Mouse (Mus musculus) macrophage (primary cell): ENCODE measurements around the gene Gm29644. TPM values are rescaled to one million over a fixed set of nuclear protein-coding genes. Genes with fewer than 3 reads are reported as not detected.
"Not testable (repeated sequence)": the region's sequence is repeated elsewhere in the genome, so short reads cannot be mapped to it uniquely, and the experiment has no call there.

ENCODE experiments used
- H3K27ac ChIP-seq: fragments of 350-480 bp; formaldehyde crosslinking; 2 replicates; pipeline ENCODE4 v1.9.0; 2021
- H3K36me3 ChIP-seq: fragments of 350-480 bp; formaldehyde crosslinking; 2 replicates; pipeline ENCODE4 v1.9.0; 2021; ENCODE audit errors: inconsistent target
- H3K4me3 ChIP-seq: fragments of 350-480 bp; formaldehyde crosslinking; 2 replicates; pipeline ENCODE4 v1.9.0; 2021; ENCODE audit errors: inconsistent target
- H3K79me2 ChIP-seq: fragments of 350-480 bp; formaldehyde crosslinking; 2 replicates; pipeline ENCODE4 v1.9.0; 2021; ENCODE audit errors: inconsistent target
- WGBS: methylation state at CpG from one replicate; pipeline ENCODE4 v1.1.7; 2026; ENCODE audit warnings: inconsistent platforms; ENCODE audit not compliant: missing documents; 5-methylcytosine and 5-hydroxymethylcytosine counted together
- polyA plus RNA-seq: library from polyadenylated mRNA; stranded (reverse); fragments of 250-400 nt; gene quantifications from 3 replicates; pipeline ENCODE4 v1.2.4, GENCODE M21; 2018; ENCODE audit warnings: inconsistent platforms
- total RNA-seq, 78 experiments: library from RNA; depleted of rRNA; stranded (reverse); fragments of 250-400 nt; gene quantifications; 1 replicate in 9 of 78; 2 replicates in 24 of 78; 3 replicates in 43 of 78; 4 replicates in 2 of 78; pipeline ENCODE4 v1.2.4; 2018; ENCODE audit warnings: inconsistent platforms in 56 of 78

Gene Gm29644
- not detected for total RNA-seq (2018; cell fraction: chromatin; rRNA removed)
- not detected for total RNA-seq (2018; cell fraction: cytosol; rRNA removed)
- total RNA-seq (2018; cell fraction: nucleus; rRNA removed): not detected
- not detected in 3 replicates for polyA plus RNA-seq

GRCm38 (mm10) chrY:70303187-70303586 is at the start of gene Gm29644, which contains the start of gene Gm29423:
Gene Gm29644 (minus strand): TSS chrY:70303343.
Gene Gm29423 (minus strand): TSS chrY:70303287.
- H3K36me3 ChIP-seq, H3K27ac ChIP-seq, H3K79me2 ChIP-seq, H3K4me3 ChIP-seq: not testable (repeated sequence)
- WGBS: no CpG with 5 or more reads among the region's 2 CpGs

DNA sequence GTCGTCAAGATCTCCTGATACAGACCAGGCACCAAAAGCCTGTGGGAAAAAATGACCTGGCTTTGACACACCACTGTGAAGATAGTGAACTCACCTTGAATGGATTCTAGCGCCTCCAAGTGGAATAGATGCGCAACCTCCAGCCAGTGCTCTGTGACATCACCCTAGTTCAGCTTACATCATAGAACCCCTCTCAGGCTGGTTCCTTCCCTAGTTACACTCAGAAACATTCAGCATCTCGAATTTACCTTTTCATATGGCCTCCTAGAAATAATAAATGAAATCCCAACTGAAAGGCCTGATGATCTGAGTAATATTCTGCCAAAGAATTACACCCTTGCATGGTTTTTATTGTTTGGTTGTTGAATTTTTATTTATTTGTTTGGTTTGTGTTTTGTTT is 29.6 kb downstream of the Gm29644 start, which contains the start of gene Gm21118:
Gene Gm21118 (minus strand): TSS at position 101 of the 400 bp plus-strand sequence.
- not testable (repeated sequence) for H3K36me3 ChIP-seq, H3K27ac ChIP-seq, H3K4me3 ChIP-seq, H3K79me2 ChIP-seq
- WGBS: no CpG with 5 or more reads among the region's 4 CpGs

Other genes with a start within 250 kb of the Gm29644 start
- not detected in 3 replicates for gene Gm21118, start 29.7 kb downstream of the Gm29644 start, polyA plus RNA-seq
- not detected in 3 replicates for gene Gm29423, start 56 bp downstream of the Gm29644 start, polyA plus RNA-seq
- not detected in 3 replicates for gene Gm20888, start 138.5 kb upstream of the Gm29644 start, polyA plus RNA-seq